Mouse (Mus musculus) spleen, adult 2 months (tissue): ENCODE results near the gene Pde2a. TPM values are rescaled to one million over a fixed set of nuclear protein-coding genes. Genes with fewer than 3 reads are reported as not detected.

Source experiments
- DNase-seq, 2 experiments: peaks; one replicate each; pipeline versions ENCODE4 v3.0.0 to v3.0.0-alpha.2; 2012 to 2021; ENCODE audit warnings: low spot score in 2 of 2, low read depth in 1 of 2
- H3K27ac ChIP-seq: fragments of 200-500 bp; 2 replicates; pipeline ENCODE4 v1.5.1; 2012; ENCODE audit warnings: low read length, inconsistent platforms; ENCODE audit not compliant: insufficient read depth
- H3K27me3 ChIP-seq: fragments of 200-500 bp; 2 replicates; pipeline ENCODE4 v1.6.1; 2012; ENCODE audit warnings: mild to moderate bottlenecking, moderate library complexity, low read length, inconsistent platforms; ENCODE audit not compliant: control insufficient read depth, insufficient read depth
- H3K36me3 ChIP-seq: fragments of 200-500 bp; 2 replicates; pipeline ENCODE4 v1.6.1; 2012; ENCODE audit warnings: mild to moderate bottlenecking, low read length, inconsistent platforms; ENCODE audit not compliant: control insufficient read depth, insufficient read depth
- H3K4me1 ChIP-seq: fragments of 200-500 bp; 2 replicates; pipeline ENCODE4 v1.6.1; 2011; ENCODE audit warnings: inconsistent platforms; ENCODE audit not compliant: control insufficient read depth, insufficient read depth, insufficient read length
- H3K4me3 ChIP-seq: fragments of 200-500 bp; 2 replicates; pipeline ENCODE4 v1.5.1; 2011; ENCODE audit warnings: mild to moderate bottlenecking, inconsistent platforms; ENCODE audit not compliant: insufficient read depth, insufficient read length; ENCODE audit errors: extremely low read depth
- CTCF ChIP-seq: fragments of 200-500 bp; IDR thresholded peaks from 2 replicates; pipeline ENCODE4 v1.5.1; 2011; ENCODE audit warnings: mild to moderate bottlenecking, inconsistent platforms; ENCODE audit not compliant: insufficient read depth, insufficient read length, insufficient replicate concordance; ENCODE audit errors: extremely low read depth
- POLR2A ChIP-seq: fragments of 200-500 bp; IDR thresholded peaks from 2 replicates; pipeline ENCODE4 v1.6.1; 2011; ENCODE audit warnings: low read depth, low read length, inconsistent platforms
- WGBS: fragments of 180-500 bp; shearing (Covaris S2); methylation state at CpG from one replicate; pipeline ENCODE4 v1.1.7; 2018; 5-methylcytosine and 5-hydroxymethylcytosine counted together
- polyA plus RNA-seq: library from polyadenylated mRNA; depleted of rRNA; stranded (reverse); fragments of >200 nt; gene quantifications from 2 replicates; pipeline ENCODE4 v1.2.3, GENCODE M21; 2012

The Pde2a gene
- polyA plus RNA-seq, 1 experiment: 48.4 TPM

- no peaks in the 10 kb centered on the region; the same call in 1 of the 2 replicates for H3K36me3 ChIP-seq
- TF ChIP-seq POLR2A (no peak), CTCF (no peak)
- H3K4me3 ChIP-seq: no peak overlapping the region
- H3K27ac ChIP-seq: peak overlapping the region; percentile 56
- 20% methylated on average over 9 of the region's 9 CpGs for WGBS
- peak in 1 of 2 experiments; percentile 20 for DNase-seq
- H3K27me3 ChIP-seq: no peaks in the 10 kb centered on the region
- H3K4me1 ChIP-seq: peaks cover 29% of the 10 kb centered on the region; the same call in 1 of the 2 replicates
Measured at GRCm38 (mm10) chr7:101482499-101483081, 61.1 kb downstream of the Pde2a start.

- no peak for DNase-seq
- no peak overlapping the region for H3K4me3 ChIP-seq
- TF ChIP-seq CTCF (no peak), POLR2A (no peak)
- 59% methylated on average over 9 of the region's 9 CpGs for WGBS
- H3K27ac ChIP-seq: peak overlapping the region; percentile 56
- peaks cover 22% of the 10 kb centered on the region; the same call in 1 of the 2 replicates for H3K4me1 ChIP-seq
- no peaks in the 10 kb centered on the region for H3K27me3 ChIP-seq
- no peaks in the 10 kb centered on the region; the same call in 1 of the 2 replicates for H3K36me3 ChIP-seq
Measured at GRCm38 (mm10) chr7:101483498-101484115, 62.1 kb downstream of the Pde2a start.

GRCm38 (mm10) chr7:101487102-101487501 is 65.6 kb downstream of the Pde2a start:
- 72% methylated on average over 5 of the region's 5 CpGs for WGBS
- H3K27ac ChIP-seq: no peak overlapping the region
- no peak for DNase-seq
- TF ChIP-seq POLR2A: no peak
- TF ChIP-seq CTCF: no peak
- no peaks in the 10 kb centered on the region for H3K27me3 ChIP-seq
- peaks cover 16% of the 10 kb centered on the region; the same call in 1 of the 2 replicates for H3K4me1 ChIP-seq
- H3K36me3 ChIP-seq: no peaks in the 10 kb centered on the region; the same call in 1 of the 2 replicates
- no peak overlapping the region for H3K4me3 ChIP-seq

GRCm38 (mm10) chr7:101490952-101491351 is 69.5 kb downstream of the Pde2a start:
- TF ChIP-seq POLR2A (no peak), CTCF (no peak)
- DNase-seq: no peak

GRCm38 (mm10) chr7:101498385-101498784 is 76.9 kb downstream of the Pde2a start:
- no peak overlapping the region for H3K4me3 ChIP-seq
- H3K4me1 ChIP-seq: peaks cover 7% of the 10 kb centered on the region; the same call in 1 of the 2 replicates
- DNase-seq: no peak
- no peaks in the 10 kb centered on the region for H3K27me3 ChIP-seq
- WGBS: 85% methylated on average over 3 of the region's 3 CpGs
- H3K27ac ChIP-seq: no peak overlapping the region
- H3K36me3 ChIP-seq: no peaks in the 10 kb centered on the region
- TF ChIP-seq CTCF (no peak), POLR2A (no peak)

More at GRCm38 (mm10) chr7:101490952-101491351, 69.5 kb downstream of the Pde2a start:
- WGBS: 68% methylated on average over 4 of the region's 4 CpGs
- Histone ChIP-seq H3K36me3 (no peaks in the 10 kb centered on the region; the same call in 1 of the 2 replicates), H3K4me1 (no peaks in the 10 kb centered on the region), H3K27ac (no peak overlapping the region), H3K27me3 (no peaks in the 10 kb centered on the region), H3K4me3 (no peak overlapping the region)

GRCm38 (mm10) chr7:101499251-101499650 is 77.8 kb downstream of the Pde2a start:
- Histone ChIP-seq H3K36me3 (no peaks in the 10 kb centered on the region), H3K4me3 (no peak overlapping the region), H3K27ac (no peak overlapping the region), H3K4me1 (peaks cover 7% of the 10 kb centered on the region; the same call in 1 of the 2 replicates), H3K27me3 (no peaks in the 10 kb centered on the region)
- TF ChIP-seq CTCF (no peak), POLR2A (no peak)
- no peak for DNase-seq
- WGBS: 46% methylated on average over 10 of the region's 10 CpGs

GRCm38 (mm10) chr7:101499701-101500100 is 78.2 kb downstream of the Pde2a start:
- Histone ChIP-seq H3K4me3 (no peak overlapping the region), H3K27me3 (no peaks in the 10 kb centered on the region), H3K4me1 (peaks cover 7% of the 10 kb centered on the region; the same call in 1 of the 2 replicates), H3K36me3 (no peaks in the 10 kb centered on the region; the same call in 1 of the 2 replicates), H3K27ac (no peak overlapping the region)
- 64% methylated on average over 9 of the region's 9 CpGs for WGBS
- no peak for TF ChIP-seq POLR2A
- TF ChIP-seq CTCF: no peak
- no peak for DNase-seq
